Mouse (Mus musculus): ENCODE results near the gene Lin7b.

- TF ChIP-seq EP300 (IDR thresholded peaks at IDR 0.05; ENCODE audit: low read depth in 1 of 2, low read length in 2 of 2) (no peak), MYB (IDR thresholded peaks at IDR 0.05; ENCODE audit: low read depth, low read length) (no peak), JUND (IDR thresholded peaks at IDR 0.05; ENCODE audit: low read depth, low read length) (no peak), CTCF (IDR thresholded peaks at IDR 0.05 in 2 of 3, conservative IDR thresholded peaks at IDR 0.05 in 1 of 3; ENCODE audit: control insufficient read depth in 1 of 3, insufficient read depth in 1 of 3, low read depth in 2 of 3, low read length in 3 of 3, poor library complexity in 1 of 3, severe bottlenecking in 1 of 3) (no peak), MEF2A (IDR thresholded peaks at IDR 0.05; ENCODE audit: extremely low read depth, insufficient replicate concordance, low read depth, low read length, poor library complexity, severe bottlenecking) (no peak), MAFK (IDR thresholded peaks at IDR 0.05; ENCODE audit: borderline replicate concordance, low read depth, low read length) (no peak), TAL1 (IDR thresholded peaks at IDR 0.05; ENCODE audit: low read length) (no peak), POLR2A (IDR thresholded peaks at IDR 0.05; ENCODE audit: control insufficient read depth in 1 of 2, insufficient read depth in 1 of 2, low read depth in 1 of 2, low read length in 2 of 2, poor library complexity in 1 of 2) (no peak), ZNF384 (IDR thresholded peaks at IDR 0.05; ENCODE audit: low read depth, low read length) (no peak), TCF12 (IDR thresholded peaks at IDR 0.05; ENCODE audit: low read depth, low read length) (no peak), KAT2A (conservative IDR thresholded peaks at IDR 0.05; ENCODE audit: low read depth, low read length) (no peak), SIN3A (IDR thresholded peaks at IDR 0.05; ENCODE audit: low read length) (no peak), USF1 (IDR thresholded peaks at IDR 0.05; ENCODE audit: low read depth, low read length) (no peak), UBTF (IDR thresholded peaks at IDR 0.05; ENCODE audit: borderline replicate concordance, insufficient read depth, low read depth, low read length) (no peak)
Measured at GRCm38 (mm10) chr7:45408949-45409348, 38.6 kb upstream of the Lin7b start.

Measured in MEL (cell line).